Mouse (Mus musculus): ENCODE data around the gene H1foo.

DNA sequence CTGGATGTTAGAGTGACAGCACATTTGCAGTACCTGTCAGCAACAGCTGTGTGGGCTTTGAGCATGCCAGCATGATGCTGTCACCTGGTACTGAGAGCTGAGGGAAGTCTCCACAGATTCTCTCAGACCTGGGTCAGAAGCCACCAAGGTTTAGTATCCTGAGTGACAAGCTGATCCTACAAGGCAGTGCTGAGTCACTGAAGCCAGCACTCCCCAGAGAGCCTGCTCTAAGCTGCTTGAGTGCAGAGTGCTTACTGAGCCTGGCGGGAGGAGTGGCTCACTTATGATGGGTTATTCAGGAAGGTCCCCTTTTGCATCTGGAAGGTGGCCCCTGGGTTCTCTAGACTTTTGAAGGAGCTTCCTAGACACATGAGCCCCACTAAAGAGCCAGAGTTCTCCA is 38.3 kb upstream of the H1foo start:
- no peak for TF ChIP-seq CTCF (IDR thresholded peaks at IDR 0.05; ENCODE audit: insufficient read depth, low read length)
- no peak for TF ChIP-seq POLR2A (IDR thresholded peaks at IDR 0.05; ENCODE audit: borderline replicate concordance, extremely low read depth, low read depth, low read length)
